11 mouse cellular contexts compared by ENCODE assay signal in the genomic region with DNA sequence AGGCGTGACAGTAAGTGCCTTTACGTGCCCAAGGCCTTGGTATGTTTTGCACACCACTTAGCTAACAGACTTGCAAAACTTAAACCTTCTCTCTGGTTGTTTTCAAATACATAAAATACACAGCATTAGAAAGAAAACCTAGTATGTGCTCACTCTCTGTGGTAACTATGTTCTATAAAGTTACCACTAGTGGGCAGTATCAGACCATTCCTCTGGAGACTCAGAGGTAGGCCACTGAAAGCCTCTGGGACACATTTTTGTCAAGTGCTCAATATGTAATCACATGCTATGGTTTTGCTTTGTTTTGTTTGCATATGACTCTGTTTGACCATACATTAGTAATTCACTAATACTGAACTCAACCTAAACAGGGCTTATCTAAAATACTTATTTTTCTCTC. TPM values are rescaled to one million over a fixed set of nuclear protein-coding genes. Genes with fewer than 3 reads are reported as not detected.
DNase-seq lines count a peak whose midpoint lies in the region; ATAC-seq and TF ChIP-seq lines count a peak whose summit lies in the region.
"Had no signal": no experiment of that assay in that cellular context is flagged by ENCODE, and none has a peak within 500 bp of the region (broad histone marks: within the 10 kb centered on the region; RNA-seq: fewer than 3 reads in every experiment).

No protein-coding gene starts in this region.

- TF ChIP-seq RAD21 in CH12.LX (IDR thresholded peaks at IDR 0.05; ENCODE audit: low read depth, low read length) = peak; percentile 76

- H3K4me3 ChIP-seq in CH12.LX (replicated peaks in 1 of 3; ENCODE audit: low read depth in 2 of 3, low read length in 2 of 3, poor library complexity in 1 of 3) = no peak overlapping the region
- H3K4me3 ChIP-seq in liver, embryonic 14.5 days (ENCODE audit: insufficient read depth in 1 of 2, low read depth in 2 of 2, low read length in 2 of 2) = no peak overlapping the region

- peaks cover 29% of the 10 kb centered on the region for H3K79me2 ChIP-seq in CH12.LX (replicated peaks; ENCODE audit: control insufficient read depth, extremely low read depth, insufficient read depth, poor library complexity, severe bottlenecking)

- peaks cover 4 to 35% of the 10 kb centered on the region in 2 experiments for H3K4me1 ChIP-seq in CH12.LX (ENCODE audit: control insufficient read depth in 1 of 2, insufficient read depth in 2 of 2)
- H3K4me1 ChIP-seq in liver, embryonic 14.5 days (replicated peaks; ENCODE audit: control insufficient read depth in 2 of 2, insufficient read depth in 2 of 2, low read length in 1 of 2) = peaks cover 11% of the 10 kb centered on the region in 2 experiments

- H3K27me3 ChIP-seq in CH12.LX (replicated peaks) = no peaks in the 10 kb centered on the region
- H3K27me3 ChIP-seq in liver, embryonic 14.5 days (ENCODE audit: control insufficient read depth, insufficient read depth, low read length) = no peaks in the 10 kb centered on the region

- 84% methylated on average over 2 of the region's 2 CpGs for WGBS in liver, embryonic 14.5 days (ENCODE audit: insufficient replicate concordance)

- intact Hi-C loops in heart, postnatal 36 days (cut with DNase I) = loop anchor here (2.0 to 5.0 kb wide), 3 partner anchors 31 to 220 kb away; partner anchors contain the start of genes AY074887 and Psma4

- no peak for ATAC-seq in liver, embryonic 14.5 days (ENCODE audit: insufficient read depth)

- no peak for TF ChIP-seq EP300 in CH12.LX (IDR thresholded peaks at IDR 0.05; ENCODE audit: low read length)
- TF ChIP-seq EP300 in liver, embryonic 14.5 days (IDR thresholded peaks at IDR 0.05; ENCODE audit: low read depth) = no peak

- TF ChIP-seq CTCF in CH12.LX (conservative IDR thresholded peaks at IDR 0.05 in 1 of 2, IDR thresholded peaks at IDR 0.05 in 1 of 2; ENCODE audit: low read depth in 2 of 2, low read length in 2 of 2) = peak; percentile 82 to 84
- TF ChIP-seq CTCF in liver, embryonic 14.5 days (IDR thresholded peaks at IDR 0.05; ENCODE audit: low read depth) = peak; percentile 74

- H3K27ac ChIP-seq in CH12.LX (ENCODE audit: insufficient read depth, low read depth) = no peak overlapping the region
- H3K27ac ChIP-seq in liver, embryonic 14.5 days = no peak overlapping the region

- H3K4me2 ChIP-seq in CH12.LX (ENCODE audit: insufficient read depth, low read depth, poor library complexity, severe bottlenecking) = no peak overlapping the region
- H3K4me2 ChIP-seq in liver, embryonic 14.5 days (ENCODE audit: low read depth) = peak overlapping the region; percentile 92; the same call in 1 of the 2 replicates

- no peak overlapping the region for H3K9ac ChIP-seq in CH12.LX (ENCODE audit: insufficient read depth, low read depth)
- H3K9ac ChIP-seq in liver, embryonic 14.5 days (replicated peaks) = no peak overlapping the region

- DNase-seq in kidney, adult 9 months = peak; percentile 28
- no peak for DNase-seq in kidney, adult 8-10 months
- peak; percentile 71 for DNase-seq in CH12.LX (ENCODE audit: extremely low read depth)
- DNase-seq in ZHBTc4 (ENCODE audit: low read depth, low spot score) = peak; percentile 72
- peak; percentile 38 to 48 (median 44) for DNase-seq in liver, embryonic 14.5 days (ENCODE audit: low read depth in 3 of 3, low spot score in 3 of 3)
- DNase-seq in frontal cortex, postnatal 36 days (ENCODE audit: low spot score in 2 of 2) = no peak
- no peak for DNase-seq in gastrocnemius, postnatal 25 days
- no peak for DNase-seq in heart, postnatal 36 days
- DNase-seq: adrenal gland, adult 2 months; layer of hippocampus, adult 9-11 months; thymus, postnatal 25 days had no signal

- no peak for TF ChIP-seq POLR2A in CH12.LX (IDR thresholded peaks at IDR 0.05; ENCODE audit: low read depth, low read length)

- dilution Hi-C loops in CH12.LX (cut with MboI; ENCODE audit: extremely low pct_ligation_motif_present, extremely low pct_unique_long_range_greater_than_20kb, low sequenced_read_pairs) = no loop called here

- H3K36me3 ChIP-seq in CH12.LX (replicated peaks in 1 of 2; ENCODE audit: control insufficient read depth in 1 of 2, insufficient read depth in 1 of 2, low read length in 1 of 2) = peaks cover 33 to 45% of the 10 kb centered on the region in 2 experiments
- peaks cover 14% of the 10 kb centered on the region for H3K36me3 ChIP-seq in liver, embryonic 14.5 days (replicated peaks; ENCODE audit: control insufficient read depth, insufficient read depth, low read depth)

- in situ Hi-C loops in CH12.LX (cut with MboI; ENCODE audit: low pct_ligation_motif_present, low pct_unique_long_range_greater_than_20kb, low sequenced_read_pairs) = loop anchor here (25.0 kb wide), 1 partner anchor 380 kb away; no protein-coding TSS in a partner anchor

- H3K9me3 ChIP-seq in CH12.LX (replicated peaks; ENCODE audit: low read length) = no peaks in the 10 kb centered on the region
- no peaks in the 10 kb centered on the region for H3K9me3 ChIP-seq in liver, embryonic 14.5 days (ENCODE audit: control insufficient read depth, low read length)

TF ChIP-seq in CH12.LX, 34 proteins besides CTCF, POLR2A, EP300 and RAD21:
- 0 out of 2 replicates have a peak, but pooled peaks have one; percentile 20 for TF ChIP-seq MYC (IDR thresholded peaks at IDR 0.05; ENCODE audit: low read depth, low read length)
- TF ChIP-seq SMC3 (IDR thresholded peaks at IDR 0.05; ENCODE audit: low read depth, low read length) = peak; percentile 60
- peak; percentile 16; the same call in 1 of the 2 replicates for TF ChIP-seq ZKSCAN1 (IDR thresholded peaks at IDR 0.05; ENCODE audit: borderline replicate concordance, low read depth, low read length)
- no peak for TF ChIP-seq MXI1 (IDR thresholded peaks at IDR 0.05; ENCODE audit: low read depth, low read length)
- TF ChIP-seq JUN (IDR thresholded peaks at IDR 0.05; ENCODE audit: insufficient read depth, low read depth, low read length) = no peak
- TF ChIP-seq TBP (conservative IDR thresholded peaks at IDR 0.05; ENCODE audit: low read depth, low read length) = 0 out of 2 replicates have a peak, but pooled peaks have one; percentile 15

RNA-seq across cellular contexts. Expression of gene Wdr61, which starts 2.2 kb away (rescaled TPM):
- total RNA-seq in CH12.LX (2012; rRNA removed) (118 and 141 TPM in 2 replicates), CH12.LX (2014; rRNA removed) (245 and 269 TPM in 2 replicates)
- polyA plus RNA-seq in CH12.LX (2012; ENCODE audit: insufficient read length, low read depth) = 157 and 164 TPM in 2 replicates
- 34.8 and 50.6 TPM in 2 replicates for polyA plus RNA-seq in liver, embryonic 14.5 days (2012; rRNA removed)
- 106 and 108 TPM in 2 replicates for polyA plus RNA-seq in liver, embryonic 14.5 days (2014; fragmentation: Nextera tagmentation; extraction: Ambion mirVana)
- total RNA-seq in gastrocnemius, postnatal 25 days (2021) = 10 to 100 TPM; 18.0 to 19.1 TPM
- 10 to 100 TPM; 28.2 to 31.7 TPM for total RNA-seq in heart, postnatal 36 days (2021)

RNA-seq across cellular contexts. Expression of gene Crabp1, which starts 32.4 kb away (rescaled TPM):
- total RNA-seq in CH12.LX (2012; rRNA removed) (not detected in 2 replicates), CH12.LX (2014; rRNA removed) (not detected in 2 replicates)
- polyA plus RNA-seq in CH12.LX (2012; ENCODE audit: insufficient read length, low read depth) = not detected in 2 replicates
- polyA plus RNA-seq in liver, embryonic 14.5 days (2012; rRNA removed) = 0.78 and 0.99 TPM in 2 replicates
- polyA plus RNA-seq in liver, embryonic 14.5 days (2014; fragmentation: Nextera tagmentation; extraction: Ambion mirVana) = 0.17 and 0.66 TPM in 2 replicates
- under 1 TPM in 1 of 2 experiments, not detected in 1; 0.49 TPM for total RNA-seq in gastrocnemius, postnatal 25 days (2021)
- total RNA-seq in heart, postnatal 36 days (2021) = not detected

RNA-seq across cellular contexts. Expression of gene Dnaja4, which starts 33.4 kb away (rescaled TPM):
- 2.3 and 2.4 TPM in 2 replicates for total RNA-seq in CH12.LX (2012; rRNA removed)
- 0.81 and 0.95 TPM in 2 replicates for total RNA-seq in CH12.LX (2014; rRNA removed)
- 1.1 and 1.8 TPM in 2 replicates for polyA plus RNA-seq in CH12.LX (2012; ENCODE audit: insufficient read length, low read depth)
- 11.9 and 16.4 TPM in 2 replicates for polyA plus RNA-seq in liver, embryonic 14.5 days (2012; rRNA removed)
- 20.1 and 20.3 TPM in 2 replicates for polyA plus RNA-seq in liver, embryonic 14.5 days (2014; fragmentation: Nextera tagmentation; extraction: Ambion mirVana)
- 100 to 1,000 TPM in 1 of 2 experiments, 10 to 100 TPM in 1; 62.5 to 147 TPM for total RNA-seq in gastrocnemius, postnatal 25 days (2021)
- total RNA-seq in heart, postnatal 36 days (2021) = 10 to 100 TPM; 71.4 to 80.4 TPM

Comparison
In these comparisons a context has a peak if more than half of its experiments do, and no peak if none do; other contexts are left out.
1. DNase-seq: peak in kidney, adult 9 months (single experiment), CH12.LX (single experiment), ZHBTc4 (single experiment) and liver, embryonic 14.5 days (3 of 3); none in kidney, adult 8-10 months (0 of 2), frontal cortex, postnatal 36 days (0 of 2), gastrocnemius, postnatal 25 days (single experiment) and heart, postnatal 36 days (0 of 2).
2. RNA of gene Dnaja4, which starts 33.4 kb away (total RNA-seq): 62.5 to 147 TPM in gastrocnemius, postnatal 25 days and 71.4 to 80.4 TPM in heart, postnatal 36 days; 0.81 to 2.4 TPM in CH12.LX; every median in the first group is over 10 times any median in the second.